Mouse (Mus musculus) ZHBTc4 (cell line): ENCODE measurements around the gene Hist2h3b.
"Not testable (repeated sequence)": the region's sequence is repeated elsewhere in the genome, so short reads cannot be mapped to it uniquely, and the experiment has no call there.

Source experiments
- DNase-seq: peaks from one replicate; pipeline ENCODE4 v3.0.0-alpha.2; 2011; ENCODE audit warnings: low read depth, low spot score

Gene Hist2h3b

GRCm38 (mm10) chr3:96262216-96262875 is 6.1 kb upstream of the Hist2h3b start:
- peak; percentile 91 for DNase-seq

GRCm38 (mm10) chr3:96262979-96263550 is 5.4 kb upstream of the Hist2h3b start, which contains the start of gene Hist2h4:
TSS of gene Hist2h4 (minus strand) at chr3:96263311.
- DNase-seq: peak; percentile 94

GRCm38 (mm10) chr3:96263558-96264403 is 4.7 kb upstream of the Hist2h3b start:
- DNase-seq: peak; percentile 69

- no peak for DNase-seq
These were observed 4.0 kb upstream of the Hist2h3b start for GRCm38 (mm10) chr3:96264404-96264949.

- DNase-seq: no peak
These were observed 2.2 kb upstream of the Hist2h3b start for GRCm38 (mm10) chr3:96266132-96266710.

- no peak for DNase-seq
These were observed 913 bp upstream of the Hist2h3b start for GRCm38 (mm10) chr3:96267541-96267940.

GRCm38 (mm10) chr3:96268776-96269378 is 423 bp downstream of the Hist2h3b start:
- DNase-seq: not testable (repeated sequence)

- DNase-seq: peak; percentile 98
These were observed 1.3 kb downstream of the Hist2h3b start, which contains the start of gene Hist2h2bb for GRCm38 (mm10) chr3:96269511-96270474. TSS of gene Hist2h2bb (plus strand) at chr3:96269752.

GRCm38 (mm10) chr3:96273591-96274465 is 5.4 kb downstream of the Hist2h3b start:
- peak; percentile 68 for DNase-seq

GRCm38 (mm10) chr3:96277428-96277799 is 9.0 kb downstream of the Hist2h3b start:
- DNase-seq: peak; percentile 79

GRCm38 (mm10) chr3:96277800-96278624 is 9.6 kb downstream of the Hist2h3b start:
- DNase-seq: peak; percentile 98

GRCm38 (mm10) chr3:96280660-96281059 is 12.2 kb downstream of the Hist2h3b start:
- DNase-seq: peak; percentile 58

- peak; percentile 62 for DNase-seq
These were observed 16.0 kb downstream of the Hist2h3b start for GRCm38 (mm10) chr3:96284457-96284856.

GRCm38 (mm10) chr3:96287334-96287733 is 18.9 kb downstream of the Hist2h3b start:
- DNase-seq: peak; percentile 13

- DNase-seq: peak; percentile 84
These were observed 20.7 kb downstream of the Hist2h3b start for GRCm38 (mm10) chr3:96289201-96289600.

GRCm38 (mm10) chr3:96290727-96291126 is 22.3 kb downstream of the Hist2h3b start:
- not testable (repeated sequence) for DNase-seq

- peak; percentile 74 for DNase-seq
These were observed 24.2 kb downstream of the Hist2h3b start for GRCm38 (mm10) chr3:96292641-96293040.

GRCm38 (mm10) chr3:96293368-96293767 is 24.9 kb downstream of the Hist2h3b start:
- DNase-seq: no peak
